Mouse (Mus musculus) bone marrow macrophage, adult 2 months (primary cell): ENCODE measurements around the gene Ednra. TPM values are rescaled to one million over a fixed set of nuclear protein-coding genes. Genes with fewer than 3 reads are reported as not detected.

Experiments
- H3K27ac ChIP-seq: 2 replicates; pipeline ENCODE4 v1.5.1; 2012; ENCODE audit warnings: low read depth, low read length; ENCODE audit not compliant: insufficient read depth
- H3K4me1 ChIP-seq: 2 replicates; pipeline ENCODE4 v1.6.1; 2012; ENCODE audit warnings: low read length; ENCODE audit not compliant: control insufficient read depth, insufficient read depth
- H3K4me3 ChIP-seq: 2 replicates; pipeline ENCODE4 v1.5.1; 2012; ENCODE audit warnings: mild to moderate bottlenecking, low read length, moderate library complexity; ENCODE audit not compliant: insufficient read depth
- CTCF ChIP-seq: IDR thresholded peaks from 2 replicates; pipeline ENCODE4 v1.5.1; 2012; ENCODE audit warnings: low read depth, mild to moderate bottlenecking, low read length, moderate library complexity
- POLR2A ChIP-seq: IDR thresholded peaks from 2 replicates; pipeline ENCODE4 v1.6.1; 2012; ENCODE audit warnings: mild to moderate bottlenecking, low read depth, low read length, borderline replicate concordance
- polyA plus RNA-seq: library from polyadenylated mRNA; stranded (reverse); fragments of >200 nt; gene quantifications from 2 replicates; pipeline ENCODE4 v1.2.4, GENCODE M21; 2012; ENCODE audit not compliant: missing spikeins, insufficient read depth, insufficient read length

The Ednra gene
- polyA plus RNA-seq, 1 experiment = not detected

- Histone ChIP-seq H3K4me1 (peaks cover 3% of the 10 kb centered on the region; the same call in 1 of the 2 replicates), H3K4me3 (no peak overlapping the region), H3K27ac (no peak overlapping the region)
- TF ChIP-seq CTCF = peak; percentile 89
- TF ChIP-seq POLR2A = no peak
These were observed 94.3 kb downstream of the Ednra start for GRCm38 (mm10) chr8:77629858-77630537.

- TF ChIP-seq CTCF (no peak), POLR2A (no peak)
- H3K27ac ChIP-seq = no peak overlapping the region
These were observed 100.5 kb downstream of the Ednra start for GRCm38 (mm10) chr8:77623677-77624209.

GRCm38 (mm10) chr8:77617916-77618315 is 106.3 kb downstream of the Ednra start:
- TF ChIP-seq CTCF (no peak), POLR2A (no peak)
- no peaks in the 10 kb centered on the region for H3K4me1 ChIP-seq
- H3K4me3 ChIP-seq = no peak overlapping the region
- H3K27ac ChIP-seq = no peak overlapping the region

More at GRCm38 (mm10) chr8:77623677-77624209, 100.5 kb downstream of the Ednra start:
- peaks cover 3% of the 10 kb centered on the region; the same call in 1 of the 2 replicates for H3K4me1 ChIP-seq
- H3K4me3 ChIP-seq = no peak overlapping the region

Other genes with a start within 250 kb of the Ednra start
- gene Arhgap10, start 206.5 kb downstream of the Ednra start, polyA plus RNA-seq = 34.9 and 39.0 TPM in 2 replicates
- 14.3 and 15.3 TPM in 2 replicates for gene Prmt9, start 175.1 kb downstream of the Ednra start, polyA plus RNA-seq
- 27.5 and 30.2 TPM in 2 replicates for gene Tmem184c, start 113.8 kb downstream of the Ednra start, polyA plus RNA-seq